Mouse (Mus musculus) embryonic facial prominence, embryonic 12.5 days (tissue): ENCODE measurements around the gene Defa30. TPM values are rescaled to one million over a fixed set of nuclear protein-coding genes. Genes with fewer than 3 reads are reported as not detected.
"Not testable (repeated sequence)": the region's sequence is repeated elsewhere in the genome, so short reads cannot be mapped to it uniquely, and the experiment has no call there.

Experiments
- ATAC-seq: fragments of 200-750 bp; cut with Nextera tagmentation; 2 replicates; pipeline ENCODE4 v1.8.0; 2017; ENCODE audit not compliant: insufficient number of reproducible peaks, insufficient read depth, low FRiP score, low TSS enrichment
- H3K27ac ChIP-seq: fragments of 300-500 bp; sonication (generic); 2 replicates; pipeline ENCODE4 v1.5.1; 2016; ENCODE audit warnings: mild to moderate bottlenecking
- H3K27me3 ChIP-seq: fragments of 300-500 bp; sonication (generic); 2 replicates; pipeline ENCODE4 v1.6.1; 2016; ENCODE audit warnings: mild to moderate bottlenecking, moderate library complexity
- H3K36me3 ChIP-seq: fragments of 300-500 bp; sonication (generic); 2 replicates; pipeline ENCODE4 v1.6.1; 2016; ENCODE audit warnings: mild to moderate bottlenecking
- H3K4me1 ChIP-seq: fragments of 300-500 bp; sonication (generic); 2 replicates; pipeline ENCODE4 v1.6.1; 2016
- H3K4me2 ChIP-seq: fragments of 300-500 bp; sonication (generic); replicated peaks from 2 replicates; pipeline ENCODE4 v1.6.1; 2016; ENCODE audit warnings: mild to moderate bottlenecking, moderate library complexity
- H3K4me3 ChIP-seq: fragments of 300-500 bp; sonication (generic); 2 replicates; pipeline ENCODE4 v1.5.1; 2016; ENCODE audit warnings: mild to moderate bottlenecking
- H3K9ac ChIP-seq: fragments of 300-500 bp; sonication (generic); 2 replicates; pipeline ENCODE4 v1.6.1; 2016; ENCODE audit warnings: mild to moderate bottlenecking, moderate library complexity
- H3K9me3 ChIP-seq: fragments of 300-500 bp; sonication (generic); 2 replicates; pipeline ENCODE4 v1.6.1; 2016; ENCODE audit warnings: mild to moderate bottlenecking, moderate library complexity
- WGBS: fragments of 180-500 bp; shearing (Covaris S2); methylation state at CpG from one replicate; pipeline ENCODE4 v1.1.7; 2016; 5-methylcytosine and 5-hydroxymethylcytosine counted together
- polyA plus RNA-seq: library from polyadenylated mRNA; unstranded; fragments of >200 nt; fragmentation: Nextera tagmentation; extraction: Ambion mirVana; gene quantifications from 2 replicates; pipeline ENCODE4 v1.2.1, GENCODE M21; 2016

Defa30 gene
- not detected in 2 replicates for polyA plus RNA-seq

- H3K27ac ChIP-seq, H3K4me3 ChIP-seq, H3K27me3 ChIP-seq, H3K4me2 ChIP-seq, H3K9me3 ChIP-seq, ATAC-seq, H3K9ac ChIP-seq, H3K4me1 ChIP-seq, H3K36me3 ChIP-seq: not testable (repeated sequence)
- 54% methylated on average over 3 of the region's 3 CpGs for WGBS
Measured at GRCm38 (mm10) chr8:21134342-21134741, at the start of gene Defa30. Gene Defa30, plus strand, starts transcription at chr8:21134642.

DNA sequence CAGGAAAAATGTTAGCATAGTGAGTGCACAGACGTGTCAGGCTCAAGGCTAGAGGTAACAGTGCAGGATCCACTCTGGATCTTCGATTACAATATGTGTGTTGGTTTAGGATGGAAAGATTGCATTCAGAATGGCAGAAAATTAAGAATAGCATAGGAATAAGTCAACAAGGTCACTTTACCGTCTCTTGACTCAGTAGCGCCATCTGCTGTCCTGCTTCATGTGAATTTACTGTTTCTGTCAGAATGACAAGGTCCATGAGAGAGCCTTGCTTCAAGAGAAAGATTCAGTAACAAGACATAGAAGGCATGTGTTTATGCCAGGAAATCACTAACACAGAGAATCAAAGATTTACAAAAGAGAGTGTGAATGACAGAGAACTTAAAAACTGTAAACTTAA is 41.3 kb upstream of the Defa30 start:
- H3K27me3 ChIP-seq = no peaks in the 10 kb centered on the region
- no peak overlapping the region for H3K4me3 ChIP-seq
- no peak overlapping the region for H3K9ac ChIP-seq
- no peaks in the 10 kb centered on the region for H3K4me1 ChIP-seq
- no peaks in the 10 kb centered on the region for H3K36me3 ChIP-seq
- no peak overlapping the region for H3K4me2 ChIP-seq
- ATAC-seq = no peak
- H3K9me3 ChIP-seq = no peaks in the 10 kb centered on the region
- no peak overlapping the region for H3K27ac ChIP-seq
- 41% methylated on average over 4 of the region's 4 CpGs for WGBS

DNA sequence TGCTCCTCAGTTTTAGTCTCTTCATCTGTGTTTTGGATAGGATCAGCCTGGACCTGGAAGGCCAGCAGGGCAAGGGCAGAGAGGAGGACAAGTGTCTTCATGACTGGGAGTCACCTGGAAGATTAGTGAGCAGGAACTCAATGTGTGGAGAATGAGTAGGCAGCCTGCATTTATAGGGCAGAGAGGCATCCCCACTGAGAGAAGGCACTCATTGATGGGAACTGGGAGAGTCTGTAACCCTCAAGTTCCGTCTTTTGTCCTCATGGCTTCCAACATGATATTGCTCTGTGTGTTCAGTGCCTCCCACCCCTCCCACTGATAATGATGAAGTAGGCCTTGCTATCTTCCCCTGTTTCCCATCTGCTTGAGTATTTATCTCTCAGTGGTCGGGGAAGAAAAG is 38.5 kb upstream of the Defa30 start, which contains the start of gene Gm14851:
Gene Gm14851 (minus strand): TSS at position 101 of the 400 bp plus-strand sequence.
- H3K27me3 ChIP-seq, H3K9ac ChIP-seq, H3K4me1 ChIP-seq, H3K9me3 ChIP-seq, ATAC-seq, H3K27ac ChIP-seq, H3K36me3 ChIP-seq, H3K4me2 ChIP-seq, H3K4me3 ChIP-seq: not testable (repeated sequence)
- no CpG with 5 or more reads among the region's 2 CpGs for WGBS

- not testable (repeated sequence) for H3K27ac ChIP-seq, H3K9ac ChIP-seq, H3K4me3 ChIP-seq, H3K9me3 ChIP-seq, H3K4me1 ChIP-seq, H3K27me3 ChIP-seq, H3K4me2 ChIP-seq, ATAC-seq, H3K36me3 ChIP-seq
- no CpG with 5 or more reads among the region's 1 CpGs for WGBS
Measured at GRCm38 (mm10) chr8:21161977-21162376, 27.5 kb downstream of the Defa30 start, which contains the start of gene Defa22. Gene Defa22, plus strand, starts transcription at chr8:21162277.

Other genes with a start within 250 kb of the Defa30 start
- gene Defb33, start 242.0 kb upstream of the Defa30 start, polyA plus RNA-seq = not detected in 2 replicates
- not detected in 2 replicates for gene Gm15056, start 232.0 kb upstream of the Defa30 start, polyA plus RNA-seq
- gene Gm6040, start 212.6 kb upstream of the Defa30 start, polyA plus RNA-seq = not detected in 2 replicates
- not detected in 2 replicates for gene AY761185, start 189.9 kb upstream of the Defa30 start, polyA plus RNA-seq
- not detected in 2 replicates for gene Defa21, start 109.1 kb upstream of the Defa30 start, polyA plus RNA-seq
- not detected in 2 replicates for gene Defa23, start 79.6 kb upstream of the Defa30 start, polyA plus RNA-seq
- not detected in 2 replicates for gene Defa35, start 69.6 kb upstream of the Defa30 start, polyA plus RNA-seq
- gene Defa25, start 50.2 kb upstream of the Defa30 start, polyA plus RNA-seq = not detected in 2 replicates
- not detected in 2 replicates for gene Gm14851, start 38.6 kb upstream of the Defa30 start, polyA plus RNA-seq
- not detected in 2 replicates for gene Defa22, start 27.6 kb downstream of the Defa30 start, polyA plus RNA-seq
- gene Defa31, start 57.0 kb downstream of the Defa30 start, polyA plus RNA-seq = not detected in 2 replicates
- gene Gm15293, start 66.9 kb downstream of the Defa30 start, polyA plus RNA-seq = not detected in 2 replicates
- not detected in 2 replicates for gene Gm15292, start 115.1 kb downstream of the Defa30 start, polyA plus RNA-seq
- not detected in 2 replicates for gene Defa27, start 180.9 kb downstream of the Defa30 start, polyA plus RNA-seq
- not detected in 2 replicates for gene Defa29, start 192.4 kb downstream of the Defa30 start, polyA plus RNA-seq
- not detected in 2 replicates for gene Defa2, start 243.9 kb downstream of the Defa30 start, polyA plus RNA-seq